8 mouse cellular contexts compared by ENCODE assay signal in genomic region chr4:141425484-141426479, GRCm38 (mm10). TPM values are rescaled to one million over a fixed set of nuclear protein-coding genes. Genes with fewer than 3 reads are reported as not detected.
A peak's percentile ranks its signal among the peaks of the same experiment; 100 is the strongest.
DNase-seq lines count a peak whose midpoint lies in the region; ATAC-seq and TF ChIP-seq lines count a peak whose summit lies in the region.

No protein-coding gene starts in this region.

- H3K9me3 ChIP-seq in embryonic facial prominence, embryonic 13.5 days, result no peaks in the 10 kb centered on the region
- no peaks in the 10 kb centered on the region for H3K9me3 ChIP-seq in heart, embryonic 13.5 days
- no peaks in the 10 kb centered on the region for H3K9me3 ChIP-seq in kidney, embryonic 15.5 days (replicated peaks)
- H3K9me3 ChIP-seq in limb, embryonic 13.5 days, result no peaks in the 10 kb centered on the region
- H3K9me3 ChIP-seq in midbrain, postnatal 0 days (ENCODE audit: low read length), result no peaks in the 10 kb centered on the region

- peak overlapping the region; percentile 90 for H3K4me2 ChIP-seq in embryonic facial prominence, embryonic 13.5 days
- H3K4me2 ChIP-seq in heart, embryonic 13.5 days, result peak overlapping the region; percentile 90
- H3K4me2 ChIP-seq in kidney, embryonic 15.5 days, result peak overlapping the region; percentile 91
- H3K4me2 ChIP-seq in limb, embryonic 13.5 days (replicated peaks), result peak overlapping the region; percentile 89
- peak overlapping the region; percentile 78 for H3K4me2 ChIP-seq in midbrain, postnatal 0 days (ENCODE audit: low read depth, low read length, poor library complexity, severe bottlenecking)

- DNase-seq in spleen, adult 18-20 months, result peak; percentile 32 to 35
- DNase-seq in spleen, postnatal 14 days (ENCODE audit: low spot score in 2 of 2), result no peak
- peak; percentile 83 for DNase-seq in midbrain, postnatal 0 days (ENCODE audit: low spot score)
- DNase-seq in thymus, postnatal 0 days (ENCODE audit: low spot score), result peak; percentile 49

- peak overlapping the region; percentile 51 for H3K4me3 ChIP-seq in embryonic facial prominence, embryonic 13.5 days
- H3K4me3 ChIP-seq in heart, embryonic 13.5 days, result peak overlapping the region; percentile 81
- H3K4me3 ChIP-seq in kidney, embryonic 15.5 days (replicated peaks), result peak overlapping the region; percentile 46
- peak overlapping the region; percentile 48 for H3K4me3 ChIP-seq in limb, embryonic 13.5 days
- H3K4me3 ChIP-seq in midbrain, postnatal 0 days (ENCODE audit: low read depth, low read length), result peak overlapping the region; percentile 52

- H3K36me3 ChIP-seq in embryonic facial prominence, embryonic 13.5 days, result no peaks in the 10 kb centered on the region
- peaks cover 20% of the 10 kb centered on the region for H3K36me3 ChIP-seq in heart, embryonic 13.5 days
- no peaks in the 10 kb centered on the region for H3K36me3 ChIP-seq in kidney, embryonic 15.5 days
- H3K36me3 ChIP-seq in limb, embryonic 13.5 days, result no peaks in the 10 kb centered on the region
- no peaks in the 10 kb centered on the region for H3K36me3 ChIP-seq in midbrain, postnatal 0 days (ENCODE audit: insufficient read depth, low read length)

- peaks cover 20% of the 10 kb centered on the region for H3K4me1 ChIP-seq in embryonic facial prominence, embryonic 13.5 days
- H3K4me1 ChIP-seq in heart, embryonic 13.5 days, result peaks cover 54% of the 10 kb centered on the region
- H3K4me1 ChIP-seq in kidney, embryonic 15.5 days, result peaks cover 37% of the 10 kb centered on the region
- peaks cover 22% of the 10 kb centered on the region for H3K4me1 ChIP-seq in limb, embryonic 13.5 days
- no peaks in the 10 kb centered on the region for H3K4me1 ChIP-seq in midbrain, postnatal 0 days (ENCODE audit: insufficient read depth, low read length)

- peak; percentile 74 for ATAC-seq in embryonic facial prominence, embryonic 13.5 days (ENCODE audit: insufficient number of reproducible peaks, insufficient read depth, low FRiP score, low TSS enrichment, low read depth)
- peak; percentile 58 for ATAC-seq in heart, embryonic 13.5 days (ENCODE audit: extremely low read depth, insufficient number of reproducible peaks, low FRiP score, low TSS enrichment)
- ATAC-seq in kidney, embryonic 15.5 days (replicated peaks; ENCODE audit: low FRiP score), result peak; percentile 75
- ATAC-seq in limb, embryonic 13.5 days (ENCODE audit: low FRiP score, low read depth), result peak; percentile 87
- ATAC-seq in midbrain, postnatal 0 days (ENCODE audit: low FRiP score), result peak; percentile 90

- peak overlapping the region; percentile 48; the same call in 1 of the 2 replicates for H3K27ac ChIP-seq in embryonic facial prominence, embryonic 13.5 days
- peak overlapping the region; percentile 98 for H3K27ac ChIP-seq in heart, embryonic 13.5 days (replicated peaks)
- peak overlapping the region; percentile 56 for H3K27ac ChIP-seq in kidney, embryonic 15.5 days
- no peak overlapping the region for H3K27ac ChIP-seq in limb, embryonic 13.5 days
- peak overlapping the region; percentile 62 for H3K27ac ChIP-seq in midbrain, postnatal 0 days (ENCODE audit: low read depth, low read length)

- TF ChIP-seq CTCF in midbrain, postnatal 0 days (IDR thresholded peaks at IDR 0.05), result peak; percentile 23; the same call in 1 of the 2 replicates

- WGBS in embryonic facial prominence, embryonic 13.5 days, result 4% methylated on average over 36 of the region's 36 CpGs
- WGBS in heart, embryonic 13.5 days, result 2% methylated on average over 36 of the region's 36 CpGs
- WGBS in kidney, embryonic 15.5 days, result 3% methylated on average over 35 of the region's 36 CpGs
- 6% methylated on average over 36 of the region's 36 CpGs for WGBS in limb, embryonic 13.5 days
- WGBS in midbrain, postnatal 0 days, result 4% methylated on average over 32 of the region's 36 CpGs

- H3K27me3 ChIP-seq in embryonic facial prominence, embryonic 13.5 days, result peaks cover 18% of the 10 kb centered on the region
- H3K27me3 ChIP-seq in heart, embryonic 13.5 days (replicated peaks), result peaks cover 5% of the 10 kb centered on the region; the same call in 1 of the 2 replicates
- peaks cover 11% of the 10 kb centered on the region; the same call in 1 of the 2 replicates for H3K27me3 ChIP-seq in kidney, embryonic 15.5 days
- peaks cover 43% of the 10 kb centered on the region for H3K27me3 ChIP-seq in limb, embryonic 13.5 days
- no peaks in the 10 kb centered on the region for H3K27me3 ChIP-seq in midbrain, postnatal 0 days (ENCODE audit: insufficient read depth, low read length)

- peak overlapping the region; percentile 67 for H3K9ac ChIP-seq in embryonic facial prominence, embryonic 13.5 days
- H3K9ac ChIP-seq in heart, embryonic 13.5 days, result peak overlapping the region; percentile 99
- peak overlapping the region; percentile 47 for H3K9ac ChIP-seq in kidney, embryonic 15.5 days
- peak overlapping the region; percentile 61 for H3K9ac ChIP-seq in limb, embryonic 13.5 days
- peak overlapping the region; percentile 77 for H3K9ac ChIP-seq in midbrain, postnatal 0 days (replicated peaks; ENCODE audit: low read length, poor library complexity, severe bottlenecking)

RNA-seq across cellular contexts. Expression of gene Hspb7, which starts 5.2 kb away (rescaled TPM):
- polyA plus RNA-seq in embryonic facial prominence, embryonic 13.5 days (2015; fragmentation: Nextera tagmentation; extraction: Ambion mirVana), result 0.63 TPM in 1 of 2 replicates, not detected in the other
- polyA plus RNA-seq in heart, embryonic 13.5 days (2015; fragmentation: Nextera tagmentation; extraction: Ambion mirVana), result 183 and 184 TPM in 2 replicates
- 1.0 and 1.1 TPM in 2 replicates for polyA plus RNA-seq in kidney, embryonic 15.5 days (2015; fragmentation: Nextera tagmentation; extraction: Ambion mirVana)
- polyA plus RNA-seq in limb, embryonic 13.5 days (2015; fragmentation: Nextera tagmentation; extraction: Ambion mirVana), result 0.06 and 0.10 TPM in 2 replicates
- total RNA-seq in midbrain, postnatal 0 days (2014; rRNA removed), result 0.05 TPM in 1 of 2 replicates, not detected in the other
- 0.10 and 0.12 TPM in 2 replicates for polyA plus RNA-seq in midbrain, postnatal 0 days (2015; fragmentation: Nextera tagmentation; extraction: Ambion mirVana)
- polyA plus RNA-seq in thymus, postnatal 0 days (2015; fragmentation: Nextera tagmentation; extraction: Ambion mirVana), result 0.27 TPM in 1 of 2 replicates, not detected in the other

RNA-seq across cellular contexts. Expression of gene Clcnkb, which starts 10.0 kb away (rescaled TPM):
- not detected in 2 replicates for polyA plus RNA-seq in embryonic facial prominence, embryonic 13.5 days (2015; fragmentation: Nextera tagmentation; extraction: Ambion mirVana)
- polyA plus RNA-seq in heart, embryonic 13.5 days (2015; fragmentation: Nextera tagmentation; extraction: Ambion mirVana), result 0.79 and 0.99 TPM in 2 replicates
- 19.5 and 19.8 TPM in 2 replicates for polyA plus RNA-seq in kidney, embryonic 15.5 days (2015; fragmentation: Nextera tagmentation; extraction: Ambion mirVana)
- polyA plus RNA-seq in limb, embryonic 13.5 days (2015; fragmentation: Nextera tagmentation; extraction: Ambion mirVana), result not detected in 2 replicates
- total RNA-seq in midbrain, postnatal 0 days (2014; rRNA removed), result not detected in 2 replicates
- 0.27 and 0.43 TPM in 2 replicates for polyA plus RNA-seq in midbrain, postnatal 0 days (2015; fragmentation: Nextera tagmentation; extraction: Ambion mirVana)
- polyA plus RNA-seq in thymus, postnatal 0 days (2015; fragmentation: Nextera tagmentation; extraction: Ambion mirVana), result 0.23 TPM in 1 of 2 replicates, not detected in the other

RNA-seq across cellular contexts. Expression of gene Srarp, which starts 10.1 kb away (rescaled TPM):
- not detected in 2 replicates for polyA plus RNA-seq in embryonic facial prominence, embryonic 13.5 days (2015; fragmentation: Nextera tagmentation; extraction: Ambion mirVana)
- polyA plus RNA-seq in heart, embryonic 13.5 days (2015; fragmentation: Nextera tagmentation; extraction: Ambion mirVana), result not detected in 2 replicates
- not detected in 2 replicates for polyA plus RNA-seq in kidney, embryonic 15.5 days (2015; fragmentation: Nextera tagmentation; extraction: Ambion mirVana)
- polyA plus RNA-seq in limb, embryonic 13.5 days (2015; fragmentation: Nextera tagmentation; extraction: Ambion mirVana), result not detected in 2 replicates
- total RNA-seq in midbrain, postnatal 0 days (2014; rRNA removed), result 1.9 and 4.5 TPM in 2 replicates
- 0.52 and 0.76 TPM in 2 replicates for polyA plus RNA-seq in midbrain, postnatal 0 days (2015; fragmentation: Nextera tagmentation; extraction: Ambion mirVana)
- not detected in 2 replicates for polyA plus RNA-seq in thymus, postnatal 0 days (2015; fragmentation: Nextera tagmentation; extraction: Ambion mirVana)

RNA-seq across cellular contexts. Expression of gene Zbtb17, which starts 18.7 kb away (rescaled TPM):
- polyA plus RNA-seq in embryonic facial prominence, embryonic 13.5 days (2015; fragmentation: Nextera tagmentation; extraction: Ambion mirVana), result 43.4 and 43.8 TPM in 2 replicates
- polyA plus RNA-seq in heart, embryonic 13.5 days (2015; fragmentation: Nextera tagmentation; extraction: Ambion mirVana), result 23.3 and 23.4 TPM in 2 replicates
- 39.8 and 40.4 TPM in 2 replicates for polyA plus RNA-seq in kidney, embryonic 15.5 days (2015; fragmentation: Nextera tagmentation; extraction: Ambion mirVana)
- 48.6 and 48.7 TPM in 2 replicates for polyA plus RNA-seq in limb, embryonic 13.5 days (2015; fragmentation: Nextera tagmentation; extraction: Ambion mirVana)
- total RNA-seq in midbrain, postnatal 0 days (2014; rRNA removed), result 31.0 and 34.4 TPM in 2 replicates
- polyA plus RNA-seq in midbrain, postnatal 0 days (2015; fragmentation: Nextera tagmentation; extraction: Ambion mirVana), result 30.1 and 30.8 TPM in 2 replicates
- 31.1 and 32.5 TPM in 2 replicates for polyA plus RNA-seq in thymus, postnatal 0 days (2015; fragmentation: Nextera tagmentation; extraction: Ambion mirVana)

RNA-seq across cellular contexts. Expression of gene Clcnka, which starts 27.3 kb away (rescaled TPM):
- 0.18 and 0.39 TPM in 2 replicates for polyA plus RNA-seq in embryonic facial prominence, embryonic 13.5 days (2015; fragmentation: Nextera tagmentation; extraction: Ambion mirVana)
- polyA plus RNA-seq in heart, embryonic 13.5 days (2015; fragmentation: Nextera tagmentation; extraction: Ambion mirVana), result 0.10 TPM in 1 of 2 replicates, not detected in the other
- polyA plus RNA-seq in kidney, embryonic 15.5 days (2015; fragmentation: Nextera tagmentation; extraction: Ambion mirVana), result 7.6 and 8.5 TPM in 2 replicates
- 0.23 and 0.36 TPM in 2 replicates for polyA plus RNA-seq in limb, embryonic 13.5 days (2015; fragmentation: Nextera tagmentation; extraction: Ambion mirVana)
- not detected in 2 replicates for total RNA-seq in midbrain, postnatal 0 days (2014; rRNA removed)
- polyA plus RNA-seq in midbrain, postnatal 0 days (2015; fragmentation: Nextera tagmentation; extraction: Ambion mirVana), result 0.07 and 0.12 TPM in 2 replicates
- polyA plus RNA-seq in thymus, postnatal 0 days (2015; fragmentation: Nextera tagmentation; extraction: Ambion mirVana), result 0.17 and 0.27 TPM in 2 replicates

Comparison
In these comparisons a context has a peak if more than half of its experiments do, and no peak if none do; other contexts are left out.
1. DNase-seq: peak in spleen, adult 18-20 months (2 of 2), midbrain, postnatal 0 days (single experiment) and thymus, postnatal 0 days (single experiment); none in spleen, postnatal 14 days (0 of 2).
2. H3K9ac ChIP-seq: peak in every context shown above with its lines; median percentile 99 in heart, embryonic 13.5 days; 77 in midbrain, postnatal 0 days; 67 in embryonic facial prominence, embryonic 13.5 days; 61 in limb, embryonic 13.5 days; 47 in kidney, embryonic 15.5 days.
3. RNA of gene Hspb7, which starts 5.2 kb away (polyA plus RNA-seq): 183 to 184 TPM in heart, embryonic 13.5 days; 1.0 to 1.1 TPM in kidney, embryonic 15.5 days, 0.10 to 0.12 TPM in midbrain, postnatal 0 days, 0.06 to 0.10 TPM in limb, embryonic 13.5 days, 0.63 TPM in embryonic facial prominence, embryonic 13.5 days and 0.27 TPM in thymus, postnatal 0 days; every median in the first group is over 10 times any median in the second.
4. RNA of gene Clcnkb, which starts 10.0 kb away (polyA plus RNA-seq): 19.5 to 19.8 TPM in kidney, embryonic 15.5 days; 0.79 to 0.99 TPM in heart, embryonic 13.5 days, 0.27 to 0.43 TPM in midbrain, postnatal 0 days, not detected in embryonic facial prominence, embryonic 13.5 days, 0.23 TPM in thymus, postnatal 0 days and not detected in limb, embryonic 13.5 days; every median in the first group is over 10 times any median in the second.
5. Peak in every context shown above with its lines, with median percentiles within 50 percentile points of each other: ATAC-seq, H3K4me2 ChIP-seq and H3K4me3 ChIP-seq.